Mouse (Mus musculus) liver, embryonic 13.5 days (tissue): ENCODE results near the gene Cib3. TPM values are rescaled to one million over a fixed set of nuclear protein-coding genes. Genes with fewer than 3 reads are reported as not detected.

ENCODE experiments used
- ATAC-seq: fragments of 200-750 bp; cut with Nextera tagmentation; 2 replicates; pipeline ENCODE4 v1.8.0; 2017; ENCODE audit warnings: low read depth, mild to moderate bottlenecking, moderate number of reproducible peaks, moderate library complexity
- DNase-seq: peaks from one replicate; pipeline ENCODE4 v3.0.0; 2022
- H3K27ac ChIP-seq: fragments of 300-500 bp; sonication (generic); 2 replicates; pipeline ENCODE4 v1.5.1; 2015; ENCODE audit warnings: moderate library complexity, mild to moderate bottlenecking, inconsistent platforms
- H3K27me3 ChIP-seq: fragments of 300-500 bp; sonication (generic); 2 replicates; pipeline ENCODE4 v1.6.1; 2015; ENCODE audit warnings: mild to moderate bottlenecking, inconsistent platforms
- H3K36me3 ChIP-seq: fragments of 300-500 bp; sonication (generic); 2 replicates; pipeline ENCODE4 v1.6.1; 2015; ENCODE audit warnings: mild to moderate bottlenecking, inconsistent platforms
- H3K4me1 ChIP-seq: fragments of 300-500 bp; sonication (generic); replicated peaks from 2 replicates; pipeline ENCODE4 v1.6.1; 2015; ENCODE audit warnings: inconsistent platforms
- H3K4me2 ChIP-seq: fragments of 300-500 bp; sonication (generic); 2 replicates; pipeline ENCODE4 v1.6.1; 2015; ENCODE audit warnings: inconsistent platforms, mild to moderate bottlenecking, moderate library complexity
- H3K4me3 ChIP-seq: fragments of 300-500 bp; sonication (generic); replicated peaks from 2 replicates; pipeline ENCODE4 v1.5.1; 2015; ENCODE audit warnings: mild to moderate bottlenecking, inconsistent platforms
- H3K9ac ChIP-seq: fragments of 300-500 bp; sonication (generic); 2 replicates; pipeline ENCODE4 v1.6.1; 2015; ENCODE audit warnings: mild to moderate bottlenecking, inconsistent platforms
- H3K9me3 ChIP-seq: fragments of 300-500 bp; sonication (generic); replicated peaks from 2 replicates; pipeline ENCODE4 v1.6.1; 2016; ENCODE audit warnings: inconsistent platforms
- WGBS: fragments of 180-500 bp; shearing (Covaris S2); methylation state at CpG from one replicate; pipeline ENCODE4 v1.1.7; 2015; ENCODE audit not compliant: insufficient replicate concordance; 5-methylcytosine and 5-hydroxymethylcytosine counted together
- polyA plus RNA-seq: library from polyadenylated mRNA; unstranded; fragments of >200 nt; fragmentation: Nextera tagmentation; extraction: Ambion mirVana; gene quantifications from 2 replicates; pipeline ENCODE4 v1.2.1, GENCODE M21; 2015

Cib3 gene
- polyA plus RNA-seq, 1 experiment from 2014 or later, result not detected

DNA sequence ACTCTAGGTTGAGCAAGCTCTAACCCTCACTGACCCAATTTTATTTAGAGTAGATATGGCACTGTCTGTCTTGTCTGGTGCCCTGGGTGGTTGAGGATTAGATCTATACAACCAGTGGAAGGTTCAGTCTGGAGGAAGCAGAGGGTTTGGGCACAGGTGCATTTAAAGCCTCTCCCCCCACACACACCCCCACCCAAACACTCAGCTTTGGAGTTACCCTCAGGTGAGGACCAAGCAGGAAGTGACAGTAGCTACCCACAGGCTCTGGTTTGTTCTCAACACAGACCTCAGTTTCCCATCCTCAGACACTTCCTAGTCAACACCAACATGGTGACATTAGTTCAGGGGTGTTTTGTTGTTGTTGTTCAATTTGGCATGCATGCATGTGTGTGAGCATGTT lies 49.8 kb downstream of the Cib3 start:
- peaks cover 46% of the 10 kb centered on the region for H3K4me1 ChIP-seq
- H3K36me3 ChIP-seq, result peaks cover 41% of the 10 kb centered on the region
- peak overlapping the region; percentile 92 for H3K9ac ChIP-seq
- H3K4me2 ChIP-seq, result peak overlapping the region; percentile 76
- H3K27ac ChIP-seq, result no peak overlapping the region
- no peaks in the 10 kb centered on the region for H3K9me3 ChIP-seq
- ATAC-seq, result no peak
- H3K4me3 ChIP-seq, result peak overlapping the region; percentile 85
- no peaks in the 10 kb centered on the region for H3K27me3 ChIP-seq
- no peak for DNase-seq

DNA sequence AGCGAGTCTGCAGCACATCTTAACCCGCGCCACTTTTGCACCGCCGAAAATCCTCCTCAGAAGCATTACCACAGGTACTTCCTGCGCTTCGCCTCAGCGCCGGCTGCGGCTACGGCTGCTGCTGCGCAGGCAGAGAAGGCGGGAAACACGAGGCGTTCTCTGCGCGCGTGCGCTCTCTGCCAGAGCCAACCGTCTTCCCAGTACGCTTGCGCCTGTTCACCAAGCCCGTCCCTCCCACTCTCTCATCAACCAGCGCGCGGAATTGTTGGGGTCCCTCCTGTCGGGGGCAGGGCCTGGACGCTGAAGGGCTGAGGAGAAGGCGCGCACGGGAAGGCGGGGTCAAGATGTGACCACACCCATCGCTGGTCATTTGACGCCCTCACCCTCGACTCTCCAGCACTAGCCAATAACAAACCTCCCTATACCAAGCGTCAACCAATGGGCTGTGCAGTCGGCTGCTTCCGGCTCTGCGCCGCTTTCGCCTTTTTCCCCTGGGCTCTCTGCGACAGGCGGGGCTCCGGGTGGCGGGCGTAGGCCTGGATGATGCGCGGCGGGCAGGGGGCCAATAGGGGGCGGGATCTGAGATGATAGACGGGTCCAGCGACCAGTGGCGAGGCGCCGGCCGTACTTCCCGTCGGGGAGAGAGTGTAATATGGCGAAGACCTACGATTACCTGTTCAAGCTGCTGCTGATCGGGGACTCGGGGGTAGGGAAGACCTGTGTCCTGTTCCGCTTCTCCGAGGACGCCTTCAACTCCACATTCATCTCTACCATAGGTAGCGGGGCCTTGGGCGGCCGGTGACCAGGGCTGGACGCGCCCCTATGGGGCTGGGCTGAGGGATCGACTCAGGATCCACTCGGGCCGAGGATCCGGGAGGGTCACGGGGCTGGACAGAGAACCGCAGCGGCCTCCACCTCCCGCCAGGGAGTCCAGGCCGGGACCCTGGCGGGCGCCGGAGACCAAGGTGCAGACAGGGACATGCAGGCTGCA lies 51.6 kb downstream of the Cib3 start, which contains the start of gene Rab8a:
Gene Rab8a, plus strand, starts transcription at position 494 of the 991 bp plus-strand sequence.
- peaks cover 59% of the 10 kb centered on the region for H3K4me1 ChIP-seq
- H3K9me3 ChIP-seq, result no peaks in the 10 kb centered on the region
- peak within 1 kb of the TSS; percentile 92 for H3K9ac ChIP-seq
- no peaks in the 10 kb centered on the region for H3K27me3 ChIP-seq
- H3K4me2 ChIP-seq, result peak within 1 kb of the TSS; percentile 95
- DNase-seq (peak; percentile 99), ATAC-seq (peak; percentile 96)
- peak within 1 kb of the TSS; percentile 91 for H3K27ac ChIP-seq
- H3K36me3 ChIP-seq, result peaks cover 37% of the 10 kb centered on the region
- under 1% methylated on average over 82 of the region's 82 CpGs for WGBS
- H3K4me3 ChIP-seq, result peak within 1 kb of the TSS; percentile 85

DNA sequence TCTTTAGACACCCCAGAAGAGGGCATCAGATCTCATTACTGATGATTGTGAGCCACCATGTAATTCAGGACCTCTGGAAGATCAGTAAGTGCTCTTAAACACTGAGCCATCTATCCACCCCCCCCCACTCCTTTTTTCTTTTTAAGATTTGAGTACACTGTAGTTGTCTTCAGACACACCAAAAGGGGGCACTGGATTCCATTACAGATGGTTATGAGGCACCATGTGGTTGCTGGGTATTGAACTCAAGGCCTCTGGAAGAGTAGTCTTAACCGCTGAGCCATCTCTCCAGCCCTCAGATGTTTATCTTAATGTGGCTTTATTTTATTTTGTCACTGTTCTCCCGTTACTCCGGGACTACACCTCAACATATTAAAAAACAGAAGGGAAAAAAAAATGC lies 52.6 kb downstream of the Cib3 start:
- Histone ChIP-seq H3K4me2 (peak overlapping the region; percentile 95), H3K27ac (peak overlapping the region; percentile 91), H3K36me3 (peaks cover 27% of the 10 kb centered on the region), H3K9ac (peak overlapping the region; percentile 79), H3K4me3 (peak overlapping the region; percentile 67), H3K9me3 (no peaks in the 10 kb centered on the region), H3K4me1 (peaks cover 59% of the 10 kb centered on the region), H3K27me3 (no peaks in the 10 kb centered on the region)
- ATAC-seq, result no peak
- no peak for DNase-seq
- WGBS, result 34% methylated on average over 3 of the region's 3 CpGs

DNA sequence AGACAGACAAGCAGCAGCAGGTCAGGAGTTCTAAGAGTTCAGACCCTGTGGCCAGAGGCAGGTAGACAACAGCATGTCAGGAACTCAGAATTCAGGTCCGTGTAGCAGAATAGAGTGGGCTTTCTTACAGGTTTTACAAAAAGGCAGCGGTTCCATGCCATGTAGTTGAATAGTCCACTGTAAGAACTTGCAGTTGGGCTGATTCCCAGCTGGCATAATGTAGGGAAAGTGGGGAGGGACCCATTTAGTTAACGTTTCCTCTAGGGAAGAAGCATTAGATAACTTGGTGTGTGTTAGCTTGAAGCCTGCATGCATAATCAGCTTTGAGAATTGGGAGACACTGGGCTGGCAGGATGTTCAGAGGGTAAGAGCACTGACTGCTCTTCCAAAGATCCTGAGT lies 53.9 kb downstream of the Cib3 start:
- Histone ChIP-seq H3K4me3 (0 out of 2 replicates have a peak overlapping the region, but pooled peaks have one; percentile 67), H3K27me3 (no peaks in the 10 kb centered on the region), H3K4me1 (peaks cover 59% of the 10 kb centered on the region), H3K27ac (no peak overlapping the region), H3K9me3 (no peaks in the 10 kb centered on the region), H3K4me2 (peak overlapping the region; percentile 95), H3K9ac (no peak overlapping the region), H3K36me3 (peaks cover 15% of the 10 kb centered on the region)
- DNase-seq, result no peak
- ATAC-seq, result no peak
- 70% methylated on average over 3 of the region's 3 CpGs for WGBS

DNA sequence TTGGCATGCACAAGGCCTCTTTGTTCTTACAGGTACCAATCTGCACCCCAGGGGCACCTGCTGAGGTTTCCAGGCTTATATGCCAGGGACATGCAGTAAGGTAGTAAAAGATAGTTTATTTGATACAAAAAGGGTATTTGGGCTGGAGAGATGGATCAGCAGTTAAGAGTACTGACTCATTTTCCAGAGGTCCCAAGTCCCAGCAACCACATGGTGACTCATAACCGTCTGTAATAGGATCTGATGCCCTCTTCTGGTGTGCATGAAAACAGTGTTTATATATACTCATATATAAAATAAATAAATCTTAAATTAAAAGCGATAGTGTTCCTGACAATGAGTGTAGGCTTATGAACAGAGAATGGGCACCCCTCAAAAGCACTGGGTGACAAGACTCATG lies 54.5 kb downstream of the Cib3 start:
- Histone ChIP-seq H3K4me2 (0 out of 2 replicates have a peak overlapping the region, but pooled peaks have one; percentile 0), H3K27me3 (no peaks in the 10 kb centered on the region), H3K36me3 (peaks cover 15% of the 10 kb centered on the region; the same call in 1 of the 2 replicates), H3K9me3 (no peaks in the 10 kb centered on the region), H3K4me1 (peaks cover 58% of the 10 kb centered on the region), H3K4me3 (no peak overlapping the region), H3K9ac (no peak overlapping the region), H3K27ac (no peak overlapping the region)
- DNase-seq (no peak), ATAC-seq (no peak)
- 79% methylated on average over 2 of the region's 2 CpGs for WGBS

Other genes with a start within 250 kb of the Cib3 start
- gene Cyp4f18, start 203.2 kb downstream of the Cib3 start, polyA plus RNA-seq, result 1.6 and 1.9 TPM in 2 replicates
- gene Olfr372, start 171.6 kb downstream of the Cib3 start, polyA plus RNA-seq, result not detected in 2 replicates
- 0.03 TPM in 2 replicates for gene Olfr373, start 129.7 kb downstream of the Cib3 start, polyA plus RNA-seq
- gene Olfr374, start 105.8 kb downstream of the Cib3 start, polyA plus RNA-seq, result not detected in 2 replicates
- gene Tpm4, start 77.9 kb downstream of the Cib3 start, polyA plus RNA-seq, result 110 and 131 TPM in 2 replicates
- 75.4 and 97.2 TPM in 2 replicates for gene Rab8a, start 51.6 kb downstream of the Cib3 start, polyA plus RNA-seq
- 0.16 and 0.29 TPM in 2 replicates for gene Hsh2d, start 23.2 kb downstream of the Cib3 start, polyA plus RNA-seq
- gene Gm11034, start 799 bp upstream of the Cib3 start, polyA plus RNA-seq, result not detected in 2 replicates
- 38.8 and 43.4 TPM in 2 replicates for gene Fam32a, start 6.9 kb upstream of the Cib3 start, polyA plus RNA-seq
- gene Ap1m1, start 27.2 kb upstream of the Cib3 start, polyA plus RNA-seq, result 64.1 and 67.7 TPM in 2 replicates
- gene Gm10282, start 92.4 kb upstream of the Cib3 start, polyA plus RNA-seq, result 8.9 and 11.2 TPM in 2 replicates
- 2.1 and 2.9 TPM in 2 replicates for gene Klf2, start 106.2 kb upstream of the Cib3 start, polyA plus RNA-seq
- gene Eps15l1, start 208.6 kb upstream of the Cib3 start, polyA plus RNA-seq, result 17.5 and 21.1 TPM in 2 replicates
- gene Calr3, start 231.0 kb upstream of the Cib3 start, polyA plus RNA-seq, result 0.59 and 0.93 TPM in 2 replicates
- 4.2 and 5.0 TPM in 2 replicates for gene 1700030K09Rik, start 231.0 kb upstream of the Cib3 start, polyA plus RNA-seq